Mouse (Mus musculus) mesoderm, embryonic 11.5 days (tissue): ENCODE data around the gene Ccnl2.

Source experiments
- DNase-seq: peaks from one replicate; pipeline ENCODE4 v3.0.0-alpha.2; 2012; ENCODE audit warnings: low read depth, low spot score

The Ccnl2 gene

GRCm38 (mm10) chr4:155863001-155863400, 50.7 kb downstream of the Ccnl2 start, which contains the start of gene Tas1r3:
Tas1r3 (minus strand) TSS chr4:155863362.
- DNase-seq: no peak

GRCm38 (mm10) chr4:155868614-155869298, 56.5 kb downstream of the Ccnl2 start:
- no peak for DNase-seq

- DNase-seq: peak; percentile 96
Measured at GRCm38 (mm10) chr4:155869317-155870033, 57.2 kb downstream of the Ccnl2 start, which contains the start of the genes Cptp and Ints11. Cptp (minus strand) TSS chr4:155869440. Ints11 (plus strand) TSS chr4:155869546.

- DNase-seq: no peak
Measured at GRCm38 (mm10) chr4:155871404-155871803, 59.1 kb downstream of the Ccnl2 start.
